Mouse (Mus musculus): ENCODE results near the gene Csk.

- TF ChIP-seq CTCF (IDR thresholded peaks at IDR 0.05; ENCODE audit: low read depth) (no peak), EP300 (IDR thresholded peaks at IDR 0.05; ENCODE audit: low read depth) (no peak)
Observed at GRCm38 (mm10) chr9:57664616-57665015, 11.2 kb upstream of the Csk start.
